Mouse (Mus musculus) liver, embryonic 14.5 days (tissue): ENCODE data around the gene Dscam.

ENCODE experiments used
- CTCF ChIP-seq: IDR thresholded peaks from 2 replicates; pipeline ENCODE4 v1.5.1; 2016; ENCODE audit warnings: antibody characterized with exemption, low read depth, control low read depth
- EP300 ChIP-seq: IDR thresholded peaks from 2 replicates; pipeline ENCODE4 v1.6.1; 2016; ENCODE audit warnings: antibody characterized with exemption, low read depth

- TF ChIP-seq CTCF (no peak), EP300 (no peak)
These were observed 173.7 kb downstream of the Dscam start for GRCm38 (mm10) chr16:96996854-96997253.
